Mouse (Mus musculus) embryonic facial prominence, embryonic 10.5 days (tissue): ENCODE measurements around the gene Inpp5a. TPM values are rescaled to one million over a fixed set of nuclear protein-coding genes. Genes with fewer than 3 reads are reported as not detected.
"Not testable (repeated sequence)": the region's sequence is repeated elsewhere in the genome, so short reads cannot be mapped to it uniquely, and the experiment has no call there.

Source experiments
- DNase-seq: peaks from one replicate; pipeline ENCODE4 v3.0.0-alpha.2; 2017; ENCODE audit warnings: low spot score
- H3K27ac ChIP-seq: fragments of 300-500 bp; sonication (generic); replicated peaks from 2 replicates; pipeline ENCODE4 v1.5.1; 2016; ENCODE audit warnings: mild to moderate bottlenecking
- H3K27me3 ChIP-seq: fragments of 300-500 bp; sonication (generic); replicated peaks from 2 replicates; pipeline ENCODE4 v1.6.1; 2016; ENCODE audit warnings: low read depth, mild to moderate bottlenecking; ENCODE audit not compliant: poor library complexity, severe bottlenecking
- H3K36me3 ChIP-seq: fragments of 300-500 bp; sonication (generic); replicated peaks from 2 replicates; pipeline ENCODE4 v1.6.1; 2016; ENCODE audit warnings: mild to moderate bottlenecking, moderate library complexity
- H3K4me1 ChIP-seq: fragments of 300-500 bp; sonication (generic); 2 replicates; pipeline ENCODE4 v1.6.1; 2016
- H3K4me3 ChIP-seq: fragments of 300-500 bp; sonication (generic); 2 replicates; pipeline ENCODE4 v1.5.1; 2016; ENCODE audit warnings: mild to moderate bottlenecking, moderate library complexity
- H3K9me3 ChIP-seq: fragments of 300-500 bp; sonication (generic); 2 replicates; pipeline ENCODE4 v1.6.1; 2016; ENCODE audit warnings: mild to moderate bottlenecking
- WGBS: fragments of 180-500 bp; shearing (Covaris S2); methylation state at CpG from one replicate; pipeline ENCODE4 v1.1.7; 2016; 5-methylcytosine and 5-hydroxymethylcytosine counted together
- polyA plus RNA-seq: library from polyadenylated mRNA; unstranded; fragments of >200 nt; fragmentation: Nextera tagmentation; extraction: Ambion mirVana; gene quantifications from 2 replicates; pipeline ENCODE4 v1.2.1, GENCODE M21; 2016

Gene Inpp5a
- polyA plus RNA-seq, 1 experiment from 2014 or later = 16.8 TPM

- no peaks in the 10 kb centered on the region for H3K36me3 ChIP-seq
- H3K4me3 ChIP-seq = no peak overlapping the region
- WGBS = 73% methylated on average over 8 of the region's 8 CpGs
- H3K9me3 ChIP-seq = no peaks in the 10 kb centered on the region
- H3K27ac ChIP-seq = no peak overlapping the region
- H3K4me1 ChIP-seq = peaks cover 35% of the 10 kb centered on the region
- no peaks in the 10 kb centered on the region for H3K27me3 ChIP-seq
- peak; percentile 21 for DNase-seq
Observed at GRCm38 (mm10) chr7:139412223-139412950, 23.5 kb downstream of the Inpp5a start.

DNA sequence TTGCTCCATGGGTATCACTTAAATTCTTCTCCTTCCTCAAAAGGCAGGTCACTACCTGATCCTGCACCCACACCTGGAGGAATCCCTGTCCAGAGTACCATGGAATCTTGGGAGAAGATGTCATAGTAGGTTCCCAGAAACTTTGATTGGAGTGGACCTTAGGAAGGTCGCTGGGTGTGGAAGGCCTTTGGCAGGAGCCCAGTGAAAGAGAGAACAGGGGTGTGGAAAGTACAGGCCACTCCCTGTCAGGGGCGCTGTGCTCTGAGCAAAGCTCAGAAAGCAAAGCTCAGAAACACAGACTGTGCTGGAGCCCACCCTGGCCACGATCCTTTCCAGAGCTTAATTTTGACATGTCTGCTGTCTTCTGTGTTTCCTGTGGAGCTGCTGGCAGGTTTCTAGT lies 24.5 kb downstream of the Inpp5a start:
- WGBS = 76% methylated on average over 3 of the region's 3 CpGs
- Histone ChIP-seq H3K4me3 (no peak overlapping the region), H3K36me3 (no peaks in the 10 kb centered on the region), H3K4me1 (peaks cover 35% of the 10 kb centered on the region), H3K27ac (no peak overlapping the region), H3K27me3 (no peaks in the 10 kb centered on the region), H3K9me3 (no peaks in the 10 kb centered on the region)
- no peak for DNase-seq

DNA sequence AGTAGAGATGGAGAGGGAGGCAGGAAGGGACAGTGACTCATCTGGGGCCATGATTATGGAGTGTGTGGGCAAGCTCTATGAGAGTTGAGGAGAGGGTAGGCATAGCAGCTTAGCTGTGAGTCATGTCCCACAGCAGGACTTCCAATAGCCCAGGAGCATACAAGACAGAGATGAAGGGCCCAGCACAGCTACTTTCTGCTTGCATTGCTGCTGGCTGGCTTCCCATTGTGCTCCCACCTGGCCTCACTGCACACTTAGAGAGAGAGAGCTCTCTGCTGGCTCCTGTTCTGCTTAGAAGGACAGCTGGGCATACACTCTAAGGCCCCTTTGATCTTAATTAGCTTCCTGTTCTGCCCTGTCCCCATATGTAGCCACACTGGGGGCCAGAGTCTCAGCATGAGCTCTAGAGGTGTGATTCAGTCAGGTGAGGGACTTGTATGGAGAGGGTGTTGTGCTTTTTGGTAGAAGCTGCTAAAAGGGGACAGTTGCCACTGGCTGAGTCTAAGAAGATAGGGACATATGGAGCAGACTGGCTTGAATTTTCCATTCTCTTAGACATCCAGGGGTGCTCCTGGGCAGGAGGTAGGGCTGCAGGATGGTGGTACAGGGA lies 26.8 kb downstream of the Inpp5a start:
- DNase-seq = no peak
- H3K27ac ChIP-seq = 0 out of 2 replicates have a peak overlapping the region, but pooled peaks have one; percentile 20

DNA sequence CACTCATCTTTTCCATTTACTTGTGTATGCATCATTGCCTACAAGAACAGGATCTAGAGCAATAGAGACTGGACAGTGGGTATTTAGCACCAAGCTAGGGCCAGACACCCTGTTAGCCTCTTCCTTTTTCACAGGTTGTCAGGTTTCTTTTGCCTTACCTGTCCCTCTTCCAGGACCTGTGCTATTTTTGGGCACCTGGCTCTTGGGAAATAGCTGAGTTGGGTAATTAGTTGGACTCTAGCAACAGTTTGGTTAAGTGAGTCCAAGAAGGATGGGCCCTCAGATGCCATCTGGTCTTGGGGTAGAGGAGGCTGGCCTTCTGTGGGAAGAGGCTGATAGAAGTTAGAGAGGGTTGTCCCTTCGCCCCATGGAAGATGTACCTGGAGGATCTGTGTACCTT lies 29.5 kb downstream of the Inpp5a start:
- 98% methylated on average over 1 of the region's 1 CpGs for WGBS
- Histone ChIP-seq H3K27ac (no peak overlapping the region), H3K4me3 (no peak overlapping the region), H3K36me3 (no peaks in the 10 kb centered on the region), H3K4me1 (peaks cover 27% of the 10 kb centered on the region), H3K9me3 (no peaks in the 10 kb centered on the region), H3K27me3 (no peaks in the 10 kb centered on the region)
- no peak for DNase-seq

More for the DNA sequence above, 26.8 kb downstream of the Inpp5a start:
- Histone ChIP-seq H3K36me3 (no peaks in the 10 kb centered on the region), H3K4me1 (peaks cover 39% of the 10 kb centered on the region), H3K27me3 (no peaks in the 10 kb centered on the region), H3K4me3 (no peak overlapping the region), H3K9me3 (no peaks in the 10 kb centered on the region)

- 90% methylated on average over 6 of the region's 6 CpGs for WGBS
- H3K27ac ChIP-seq = no peak overlapping the region
- H3K4me3 ChIP-seq = no peak overlapping the region
- no peak for DNase-seq
- peaks cover 3% of the 10 kb centered on the region; the same call in 1 of the 2 replicates for H3K4me1 ChIP-seq
- 0 out of 2 replicates have a peak, but pooled peaks cover 4% of the 10 kb centered on the region for H3K9me3 ChIP-seq
- H3K27me3 ChIP-seq = no peaks in the 10 kb centered on the region
- peaks cover 8% of the 10 kb centered on the region for H3K36me3 ChIP-seq
Observed at GRCm38 (mm10) chr7:139422827-139423226, 33.9 kb downstream of the Inpp5a start.

DNA sequence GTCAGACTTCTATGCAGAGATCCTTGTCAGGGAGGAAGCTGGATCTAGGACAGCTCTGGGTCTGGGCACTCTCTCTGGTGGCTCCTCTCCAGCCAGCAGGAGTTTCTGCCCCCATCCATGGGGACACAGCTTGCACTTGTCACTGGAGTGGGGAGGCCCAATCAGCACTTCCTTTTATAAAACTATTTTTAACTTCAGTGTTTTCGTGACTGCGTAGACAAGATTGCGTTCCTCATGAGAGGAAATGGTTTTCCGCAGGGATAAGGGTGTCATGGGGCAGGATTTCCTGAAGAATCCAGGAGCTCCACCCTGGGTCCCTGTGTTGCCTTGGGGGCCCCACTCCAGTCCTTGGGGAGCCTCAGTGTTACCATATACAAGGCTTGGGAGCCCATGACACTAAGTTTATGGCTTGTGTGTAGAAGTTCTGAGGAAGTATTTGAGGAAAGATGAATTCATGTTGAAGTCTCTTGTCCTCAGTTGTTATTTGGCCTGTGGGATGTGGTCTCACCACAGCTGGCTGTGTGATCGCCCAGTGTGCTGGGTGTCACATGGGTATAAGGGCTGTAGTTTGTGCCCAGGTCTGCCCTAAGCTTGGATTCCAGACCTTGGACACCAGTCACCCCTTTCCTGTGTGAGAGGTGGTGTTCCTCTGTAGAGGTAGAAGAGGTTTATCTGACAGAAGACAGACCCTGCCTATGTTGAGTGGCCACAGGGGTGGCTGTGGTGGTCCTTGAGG lies 45.4 kb downstream of the Inpp5a start:
- Histone ChIP-seq H3K36me3 (no peaks in the 10 kb centered on the region), H3K27me3 (no peaks in the 10 kb centered on the region), H3K4me1 (peaks cover 24% of the 10 kb centered on the region), H3K4me3 (no peak overlapping the region), H3K27ac (no peak overlapping the region), H3K9me3 (no peaks in the 10 kb centered on the region)
- no peak for DNase-seq
- WGBS = 86% methylated on average over 5 of the region's 5 CpGs

GRCm38 (mm10) chr7:139434931-139435330 lies 46.0 kb downstream of the Inpp5a start:
- not testable (repeated sequence) for H3K4me3 ChIP-seq, H3K27ac ChIP-seq, H3K9me3 ChIP-seq, DNase-seq, H3K36me3 ChIP-seq, H3K27me3 ChIP-seq
- H3K4me1 ChIP-seq = peaks cover 24% of the 10 kb centered on the region
- 91% methylated on average over 2 of the region's 2 CpGs for WGBS

- no peak for DNase-seq
- H3K27ac ChIP-seq = no peak overlapping the region
- peaks cover 31% of the 10 kb centered on the region for H3K4me1 ChIP-seq
- no peaks in the 10 kb centered on the region for H3K9me3 ChIP-seq
- no peaks in the 10 kb centered on the region for H3K27me3 ChIP-seq
- H3K4me3 ChIP-seq = no peak overlapping the region
- no peaks in the 10 kb centered on the region for H3K36me3 ChIP-seq
Observed at GRCm38 (mm10) chr7:139435749-139436148, 46.8 kb downstream of the Inpp5a start.

GRCm38 (mm10) chr7:139436951-139437350 lies 48.0 kb downstream of the Inpp5a start:
- no peaks in the 10 kb centered on the region for H3K36me3 ChIP-seq
- H3K4me1 ChIP-seq = peaks cover 43% of the 10 kb centered on the region
- no peaks in the 10 kb centered on the region for H3K9me3 ChIP-seq
- 91% methylated on average over 7 of the region's 7 CpGs for WGBS
- no peaks in the 10 kb centered on the region for H3K27me3 ChIP-seq
- H3K27ac ChIP-seq = no peak overlapping the region
- no peak for DNase-seq
- H3K4me3 ChIP-seq = no peak overlapping the region

DNA sequence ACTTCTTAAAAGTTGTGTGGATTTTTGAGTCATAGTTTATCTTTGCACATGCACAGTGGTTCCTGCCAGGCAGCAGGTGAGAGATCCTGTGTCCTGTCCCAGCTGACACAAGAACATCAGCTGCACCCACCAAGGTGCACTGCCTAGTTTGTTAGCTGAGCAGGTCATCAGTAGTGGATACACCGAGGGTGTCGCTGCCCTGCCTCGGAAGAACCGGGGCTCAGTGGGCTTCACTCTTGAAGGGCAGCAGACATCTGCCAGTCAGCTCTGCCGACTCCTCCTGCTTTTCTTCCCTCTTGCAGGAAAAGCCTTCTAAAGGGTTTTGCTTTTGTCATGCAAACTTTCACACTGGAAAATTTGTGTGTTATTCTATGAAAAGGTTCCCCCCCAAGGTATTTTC lies 48.6 kb downstream of the Inpp5a start:
- 79% methylated on average over 5 of the region's 5 CpGs for WGBS

DNA sequence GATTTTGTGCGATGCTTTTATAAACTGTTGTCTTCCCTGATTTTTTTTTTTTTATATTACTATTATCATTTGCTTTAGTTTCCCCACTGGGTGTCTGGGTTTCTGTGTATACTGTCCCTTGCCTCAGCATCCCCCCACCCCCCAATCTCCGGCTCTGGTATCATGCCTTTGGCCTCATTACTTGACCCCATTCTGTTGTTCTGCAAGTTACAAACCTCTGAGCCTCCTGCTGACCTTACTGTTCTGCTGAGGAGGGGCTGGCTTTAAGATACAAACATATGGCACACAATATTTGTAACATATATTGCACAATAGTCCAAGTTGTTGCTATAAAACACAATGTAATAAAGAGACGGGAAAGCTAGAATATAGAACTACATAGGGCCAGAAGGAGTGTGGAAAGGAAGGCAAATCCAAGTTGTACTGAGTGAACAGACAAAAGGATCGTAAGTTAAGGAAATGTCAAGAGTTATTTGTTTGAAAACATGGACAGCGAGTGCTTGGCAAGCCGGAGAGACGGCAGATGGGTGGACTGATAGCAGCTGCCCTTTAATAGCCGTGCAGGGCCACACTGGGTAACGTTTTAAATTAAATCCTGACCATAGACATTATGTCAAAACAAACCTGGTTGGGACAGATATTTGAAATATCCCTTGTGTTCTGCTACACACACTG lies 49.2 kb downstream of the Inpp5a start:
- WGBS = 63% methylated on average over 9 of the region's 9 CpGs
- peaks cover 44% of the 10 kb centered on the region for H3K4me1 ChIP-seq
- H3K9me3 ChIP-seq = no peaks in the 10 kb centered on the region
- no peak for DNase-seq
- no peaks in the 10 kb centered on the region for H3K36me3 ChIP-seq
- no peaks in the 10 kb centered on the region for H3K27me3 ChIP-seq
- H3K27ac ChIP-seq = no peak overlapping the region
- H3K4me3 ChIP-seq = no peak overlapping the region

More for the DNA sequence above, 48.6 kb downstream of the Inpp5a start:
- DNase-seq = no peak
- Histone ChIP-seq H3K9me3 (no peaks in the 10 kb centered on the region), H3K27me3 (no peaks in the 10 kb centered on the region), H3K4me3 (no peak overlapping the region), H3K4me1 (peaks cover 44% of the 10 kb centered on the region), H3K27ac (0 out of 2 replicates have a peak overlapping the region, but pooled peaks have one; percentile 14), H3K36me3 (no peaks in the 10 kb centered on the region)

GRCm38 (mm10) chr7:139438601-139438945 lies 49.7 kb downstream of the Inpp5a start:
- H3K9me3 ChIP-seq = no peaks in the 10 kb centered on the region
- DNase-seq = no peak
- H3K27me3 ChIP-seq = no peaks in the 10 kb centered on the region
- H3K27ac ChIP-seq = peak overlapping the region; percentile 30; the same call in 1 of the 2 replicates
- H3K36me3 ChIP-seq = no peaks in the 10 kb centered on the region
- peaks cover 44% of the 10 kb centered on the region for H3K4me1 ChIP-seq
- no peak overlapping the region for H3K4me3 ChIP-seq
- WGBS = 75% methylated on average over 4 of the region's 4 CpGs
